Mouse (Mus musculus): ENCODE measurements at regions not wholly inside any gene's neighbourhood (a gene's known extent, or its start where the extent isn't known, plus 50 kb on each side); places are given as distances from the start of the nearest gene placed in this dataset.

DNA sequence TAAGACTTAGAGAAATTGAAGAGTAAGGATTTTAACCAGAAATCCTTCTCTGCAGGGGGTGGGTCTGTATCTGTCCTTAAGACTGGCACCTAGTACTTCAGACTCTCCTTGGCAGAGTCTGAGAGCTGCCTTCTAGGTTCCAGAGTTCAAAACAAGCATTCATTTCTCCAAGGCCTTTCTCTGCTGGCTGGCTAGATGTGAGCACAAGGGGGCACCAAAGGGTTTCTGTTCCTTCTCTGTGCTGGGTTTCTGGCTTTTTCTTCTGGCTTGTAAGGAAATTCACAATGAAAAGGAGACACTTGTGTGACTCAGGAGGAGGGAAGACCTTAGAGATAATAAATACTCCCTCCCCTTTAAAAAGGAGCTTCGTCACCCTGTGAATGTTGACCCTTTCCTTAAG, 61.7 kb upstream of the Sorcs3 start:
- H3K4me1 ChIP-seq: no peaks in the 10 kb centered on the region
- no peak for ATAC-seq (ENCODE audit: low FRiP score, low read depth)
- WGBS: 17% methylated on average over 1 of the region's 1 CpGs

More for the DNA sequence above, 61.7 kb upstream of the Sorcs3 start:
- Histone ChIP-seq H3K4me2 (replicated peaks) (no peak overlapping the region), H3K4me3 (no peak overlapping the region), H3K36me3 (no peaks in the 10 kb centered on the region), H3K9me3 (no peaks in the 10 kb centered on the region), H3K27me3 (replicated peaks) (no peaks in the 10 kb centered on the region), H3K9ac (no peak overlapping the region), H3K27ac (no peak overlapping the region)

Measured in neural tube, embryonic 12.5 days (tissue).